Mouse (Mus musculus) granulocyte monocyte progenitor cell, adult 5-6 weeks (primary cell): ENCODE measurements around the gene Fgfr2. TPM values are rescaled to one million over a fixed set of nuclear protein-coding genes. Genes with fewer than 3 reads are reported as not detected.
A peak's percentile ranks its signal among the peaks of the same experiment; 100 is the strongest.
"Not testable (repeated sequence)": the region's sequence is repeated elsewhere in the genome, so short reads cannot be mapped to it uniquely, and the experiment has no call there.

Source experiments
- ATAC-seq: replicated peaks from 2 replicates; pipeline ENCODE4 v1.8.0; 2016; ENCODE audit warnings: mild to moderate bottlenecking, moderate TSS enrichment, inconsistent platforms; ENCODE audit not compliant: poor library complexity, severe bottlenecking
- total RNA-seq, 2 experiments: library from RNA; stranded (forward) in 1 of 2; stranded (reverse) in 1 of 2; fragments of 200-712, 200-1000 nt in 1 of 2; fragments of >200 nt in 1 of 2; fragmentation: Nextera tagmentation in 1 of 2; gene quantifications; 2 replicates each; pipeline ENCODE4 v1.2.3; 2014 to 2017

Gene Fgfr2
- total RNA-seq, 2 experiments from 2014 or later: not detected

GRCm38 (mm10) chr7:133121080-133121607, 2.0 kb downstream of the Fgfr2 start:
- no peak for ATAC-seq

- ATAC-seq: no peak
Observed at GRCm38 (mm10) chr7:133120221-133120751, 2.9 kb downstream of the Fgfr2 start.

- no peak for ATAC-seq
Observed at GRCm38 (mm10) chr7:133117815-133118214, 5.3 kb downstream of the Fgfr2 start.

- ATAC-seq: no peak
Observed at GRCm38 (mm10) chr7:133116542-133116941, 6.6 kb downstream of the Fgfr2 start.

- ATAC-seq: peak; percentile 41
Observed at GRCm38 (mm10) chr7:133115886-133116285, 7.3 kb downstream of the Fgfr2 start.

- peak; percentile 85 for ATAC-seq
Observed at GRCm38 (mm10) chr7:133114847-133115470, 8.2 kb downstream of the Fgfr2 start.

GRCm38 (mm10) chr7:133113185-133113895, 9.8 kb downstream of the Fgfr2 start:
- no peak for ATAC-seq

- no peak for ATAC-seq
Observed at GRCm38 (mm10) chr7:133112351-133112831, 10.8 kb downstream of the Fgfr2 start.

- no peak for ATAC-seq
Observed at GRCm38 (mm10) chr7:133109442-133109841, 13.7 kb downstream of the Fgfr2 start.

GRCm38 (mm10) chr7:133108695-133109094, 14.5 kb downstream of the Fgfr2 start:
- ATAC-seq: no peak

GRCm38 (mm10) chr7:133102578-133102977, 20.6 kb downstream of the Fgfr2 start:
- ATAC-seq: no peak

- ATAC-seq: no peak
Observed at GRCm38 (mm10) chr7:133101070-133101469, 22.1 kb downstream of the Fgfr2 start.

- ATAC-seq: no peak
Observed at GRCm38 (mm10) chr7:133100178-133100577, 23.0 kb downstream of the Fgfr2 start.

GRCm38 (mm10) chr7:133099266-133099665, 23.9 kb downstream of the Fgfr2 start:
- ATAC-seq: no peak

GRCm38 (mm10) chr7:133098118-133098793, 24.9 kb downstream of the Fgfr2 start:
- ATAC-seq: no peak

- not testable (repeated sequence) for ATAC-seq
Observed at GRCm38 (mm10) chr7:133095610-133096009, 27.5 kb downstream of the Fgfr2 start.

- no peak for ATAC-seq
Observed at GRCm38 (mm10) chr7:133094711-133095495, 28.2 kb downstream of the Fgfr2 start.

GRCm38 (mm10) chr7:133094161-133094560, 29.0 kb downstream of the Fgfr2 start:
- no peak for ATAC-seq

GRCm38 (mm10) chr7:133093731-133094130, 29.4 kb downstream of the Fgfr2 start:
- ATAC-seq: no peak

- no peak for ATAC-seq
Observed at GRCm38 (mm10) chr7:133090641-133091040, 32.5 kb downstream of the Fgfr2 start.
